Mouse (Mus musculus) C2C12 (cell line): ENCODE measurements around the gene Pisd. TPM values are rescaled to one million over a fixed set of nuclear protein-coding genes. Genes with fewer than 3 reads are reported as not detected.
"Not testable (repeated sequence)": the region's sequence is repeated elsewhere in the genome, so short reads cannot be mapped to it uniquely, and the experiment has no call there.

Experiments used
- H3K27me3 ChIP-seq: one replicate; pipeline ENCODE4 v1.6.1; 2011; ENCODE audit not compliant: control insufficient read depth, insufficient read depth, insufficient read length
- H3K36me3 ChIP-seq: one replicate; pipeline ENCODE4 v1.6.1; 2011; ENCODE audit not compliant: control insufficient read depth, insufficient read depth
- H3K4me3 ChIP-seq: one replicate; pipeline ENCODE4 v1.5.1; 2011; ENCODE audit warnings: mild to moderate bottlenecking, control low read depth; ENCODE audit not compliant: poor library complexity, insufficient read depth, severe bottlenecking
- H3K79me2 ChIP-seq: one replicate; pipeline ENCODE4 v1.6.1; 2011; ENCODE audit not compliant: control insufficient read depth, insufficient read depth
- H3K79me3 ChIP-seq: one replicate; pipeline ENCODE4 v1.6.1; 2011; ENCODE audit warnings: low read depth, control low read depth
- H3ac ChIP-seq: one replicate; pipeline ENCODE3; 2011; ENCODE audit warnings: low read depth; ENCODE audit not compliant: control insufficient read depth, insufficient read length
- CEBPB ChIP-seq: IDR thresholded peaks from one replicate; pipeline ENCODE4 v1.6.1; 2011; ENCODE audit warnings: low read depth, mild to moderate bottlenecking, control low read depth, moderate library complexity
- CTCF ChIP-seq: IDR thresholded peaks from one replicate; pipeline ENCODE4 v1.5.1; 2011; ENCODE audit not compliant: control insufficient read depth, insufficient read depth, insufficient read length
- FOSL1 ChIP-seq: IDR thresholded peaks from one replicate; pipeline ENCODE4 v1.8.0; 2011; ENCODE audit warnings: mild to moderate bottlenecking, low read length; ENCODE audit not compliant: poor library complexity, insufficient read depth, severe bottlenecking
- MAX ChIP-seq: IDR thresholded peaks from one replicate; pipeline ENCODE4 v1.6.1; 2011; ENCODE audit warnings: mild to moderate bottlenecking, control low read depth
- MYOD1 ChIP-seq: IDR thresholded peaks from one replicate; pipeline ENCODE4 v1.6.1; 2011; ENCODE audit warnings: low read depth; ENCODE audit not compliant: control insufficient read depth, insufficient read length
- MYOG ChIP-seq: IDR thresholded peaks from one replicate; pipeline ENCODE4 v1.6.1; 2011; ENCODE audit not compliant: control insufficient read depth, insufficient read length; ENCODE audit errors: extremely low read depth
- USF1 ChIP-seq: IDR thresholded peaks from one replicate; pipeline ENCODE4 v1.6.1; 2011; ENCODE audit warnings: low read depth, mild to moderate bottlenecking, control low read depth, moderate library complexity
- polyA plus RNA-seq: library from polyadenylated mRNA; unstranded; fragments of >200 nt; fragmentation: generic; extraction: Trizol; gene quantifications from one replicate; pipeline ENCODE4 v1.2.1, GENCODE M21; 2012; ENCODE audit warnings: missing spikeins

Pisd gene
- polyA plus RNA-seq, 1 experiment, result 39.9 TPM

- no peaks in the 10 kb centered on the region for H3K27me3 ChIP-seq
- no peaks in the 10 kb centered on the region for H3K36me3 ChIP-seq
- no peak overlapping the region for H3K4me3 ChIP-seq
- H3K79me2 ChIP-seq, result no peaks in the 10 kb centered on the region
- H3ac ChIP-seq, result no peak overlapping the region
- TF ChIP-seq MYOG (no peak), FOSL1 (no peak), CTCF (no peak)
- no peaks in the 10 kb centered on the region for H3K79me3 ChIP-seq
These were observed 17.6 kb downstream of the Pisd start for GRCm38 (mm10) chr5:32767636-32768373.

- Histone ChIP-seq H3ac (no peak overlapping the region), H3K4me3 (no peak overlapping the region)
These were observed 18.4 kb downstream of the Pisd start for GRCm38 (mm10) chr5:32767004-32767403.

GRCm38 (mm10) chr5:32761566-32762140, 23.8 kb downstream of the Pisd start:
- no peaks in the 10 kb centered on the region for H3K79me3 ChIP-seq
- TF ChIP-seq MYOD1, result no peak
- TF ChIP-seq USF1, result no peak
- no peak for TF ChIP-seq MYOG
- no peak for TF ChIP-seq MAX
- no peak for TF ChIP-seq FOSL1
- TF ChIP-seq CEBPB, result no peak
- TF ChIP-seq CTCF, result no peak
- no peak overlapping the region for H3ac ChIP-seq
- H3K27me3 ChIP-seq, result no peaks in the 10 kb centered on the region
- no peaks in the 10 kb centered on the region for H3K79me2 ChIP-seq
- no peak overlapping the region for H3K4me3 ChIP-seq
- H3K36me3 ChIP-seq, result no peaks in the 10 kb centered on the region

More at GRCm38 (mm10) chr5:32767004-32767403, 18.4 kb downstream of the Pisd start:
- no peaks in the 10 kb centered on the region for H3K79me2 ChIP-seq
- no peaks in the 10 kb centered on the region for H3K36me3 ChIP-seq
- H3K79me3 ChIP-seq, result no peaks in the 10 kb centered on the region
- H3K27me3 ChIP-seq, result no peaks in the 10 kb centered on the region
- TF ChIP-seq MAX (no peak), CTCF (no peak), FOSL1 (no peak), MYOG (no peak)

GRCm38 (mm10) chr5:32760787-32761186, 24.7 kb downstream of the Pisd start:
- TF ChIP-seq MYOG, result no peak
- TF ChIP-seq MAX, result no peak
- TF ChIP-seq FOSL1, result no peak
- no peak for TF ChIP-seq CTCF
- Histone ChIP-seq H3K36me3 (no peaks in the 10 kb centered on the region), H3K79me2 (no peaks in the 10 kb centered on the region), H3ac (no peak overlapping the region), H3K4me3 (no peak overlapping the region), H3K79me3 (no peaks in the 10 kb centered on the region), H3K27me3 (no peaks in the 10 kb centered on the region)

GRCm38 (mm10) chr5:32760352-32760751, 25.1 kb downstream of the Pisd start:
- not testable (repeated sequence) for H3K4me3 ChIP-seq

GRCm38 (mm10) chr5:32759662-32760061, 25.8 kb downstream of the Pisd start:
- TF ChIP-seq CEBPB (no peak), FOSL1 (no peak)
- no peaks in the 10 kb centered on the region for H3K79me3 ChIP-seq
- H3K79me2 ChIP-seq, result no peaks in the 10 kb centered on the region
- H3ac ChIP-seq, result no peak overlapping the region
- H3K36me3 ChIP-seq, result no peaks in the 10 kb centered on the region
- no peaks in the 10 kb centered on the region for H3K27me3 ChIP-seq
- no peak overlapping the region for H3K4me3 ChIP-seq

More at GRCm38 (mm10) chr5:32760352-32760751, 25.1 kb downstream of the Pisd start:
- not testable (repeated sequence) for H3ac ChIP-seq, H3K79me2 ChIP-seq, H3K79me3 ChIP-seq, H3K36me3 ChIP-seq, H3K27me3 ChIP-seq
